Mouse (Mus musculus) spleen, adult 2 months (tissue): ENCODE measurements around the gene Stim1.

Source experiments
- CTCF ChIP-seq: fragments of 200-500 bp; IDR thresholded peaks from 2 replicates; pipeline ENCODE4 v1.5.1; 2011; ENCODE audit warnings: mild to moderate bottlenecking, inconsistent platforms; ENCODE audit not compliant: insufficient read depth, insufficient read length, insufficient replicate concordance; ENCODE audit errors: extremely low read depth
- POLR2A ChIP-seq: fragments of 200-500 bp; IDR thresholded peaks from 2 replicates; pipeline ENCODE4 v1.6.1; 2011; ENCODE audit warnings: low read depth, low read length, inconsistent platforms

- no peak for TF ChIP-seq CTCF
- TF ChIP-seq POLR2A: no peak
Observed at GRCm38 (mm10) chr7:102396331-102396730, 128.7 kb downstream of the Stim1 start.
